Mouse (Mus musculus) myocyte (in vitro differentiated cells): ENCODE results near the gene Gdpd1.

ENCODE experiments used
- CEBPB ChIP-seq: IDR thresholded peaks from 2 replicates; pipeline ENCODE4 v1.6.1; 2011; ENCODE audit warnings: mild to moderate bottlenecking, moderate library complexity; ENCODE audit not compliant: poor library complexity, insufficient read depth, severe bottlenecking
- MAX ChIP-seq: IDR thresholded peaks from one replicate; pipeline ENCODE4 v1.6.1; 2011; ENCODE audit warnings: low read depth, mild to moderate bottlenecking, control low read depth
- MYOD1 ChIP-seq, 3 experiments: IDR thresholded peaks; one replicate each; pipeline ENCODE4 v1.6.1; 2011; ENCODE audit warnings: control low read depth in 2 of 3, low read depth in 2 of 3, mild to moderate bottlenecking in 2 of 3, moderate library complexity in 1 of 3; ENCODE audit not compliant: insufficient read length in 2 of 3, control insufficient read depth in 1 of 3
- POLR2A ChIP-seq: IDR thresholded peaks from one replicate; pipeline ENCODE4 v1.6.1; 2011; ENCODE audit warnings: low read depth, mild to moderate bottlenecking, control low read depth, moderate library complexity; ENCODE audit not compliant: insufficient read length
- POLR2AphosphoS2 ChIP-seq: IDR thresholded peaks from one replicate; pipeline ENCODE4 v1.6.1; 2011; ENCODE audit warnings: low read depth, control low read depth; ENCODE audit not compliant: insufficient read length
- REST ChIP-seq: IDR thresholded peaks from one replicate; pipeline ENCODE4 v1.6.1; 2011; ENCODE audit warnings: mild to moderate bottlenecking, control low read depth, moderate library complexity; ENCODE audit not compliant: insufficient read depth, insufficient read length
- TCF12 ChIP-seq: IDR thresholded peaks from one replicate; pipeline ENCODE4 v1.6.1; 2011; ENCODE audit warnings: mild to moderate bottlenecking, control low read depth; ENCODE audit not compliant: poor library complexity, insufficient read depth, severe bottlenecking
- TCF3 ChIP-seq: IDR thresholded peaks from one replicate; pipeline ENCODE4 v1.6.1; 2011; ENCODE audit warnings: low read depth, control low read depth; ENCODE audit not compliant: insufficient read length
- USF1 ChIP-seq: IDR thresholded peaks from one replicate; pipeline ENCODE4 v1.6.1; 2011; ENCODE audit warnings: low read depth, mild to moderate bottlenecking, control low read depth, moderate library complexity

GRCm38 (mm10) chr11:87001217-87001616, 72.6 kb downstream of the Gdpd1 start:
- no peak for TF ChIP-seq POLR2A
- TF ChIP-seq REST = no peak
- no peak for TF ChIP-seq POLR2AphosphoS2
- no peak for TF ChIP-seq MYOD1 (IDR thresholded peaks at IDR 0.05; ENCODE audit: control insufficient read depth in 1 of 3, insufficient read length in 2 of 3, low read depth in 2 of 3)
- no peak for TF ChIP-seq CEBPB
- no peak for TF ChIP-seq USF1
- TF ChIP-seq MAX = no peak
- no peak for TF ChIP-seq TCF12
- TF ChIP-seq TCF3 = no peak
